Mouse (Mus musculus): ENCODE results near the gene Hacl1.

GRCm38 (mm10) chr14:31685680-31686079 is 44.6 kb upstream of the Hacl1 start:
- TF ChIP-seq CTCF (conservative IDR thresholded peaks at IDR 0.05; ENCODE audit: insufficient read depth, insufficient read length, low read depth, low read length) = no peak
- no peak for TF ChIP-seq POLR2A (IDR thresholded peaks at IDR 0.05; ENCODE audit: low read depth, low read length)

Measured in kidney, adult 2 months (tissue).